Mouse (Mus musculus): Measurements from ENCODE around the gene Vapa.

GRCm38 (mm10) chr17:65614431-65614830, 1.1 kb upstream of the Vapa start:
- no peak for TF ChIP-seq CTCF (IDR thresholded peaks at IDR 0.05; ENCODE audit: borderline replicate concordance, control insufficient read depth, extremely low read depth, insufficient read depth, low read length, poor library complexity)
- TF ChIP-seq POLR2A (IDR thresholded peaks at IDR 0.05; ENCODE audit: control insufficient read depth, extremely low read depth, insufficient read depth, low read length, poor library complexity) = no peak

All from thymus, adult 2 months (tissue).